Mouse (Mus musculus): ENCODE results near the gene Gm2115. TPM values are rescaled to one million over a fixed set of nuclear protein-coding genes. Genes with fewer than 3 reads are reported as not detected.

Gm2115 gene
- polyA plus RNA-seq (2015; fragmentation: Nextera tagmentation; extraction: Ambion mirVana): 2.3 and 4.9 TPM in 2 replicates

DNA sequence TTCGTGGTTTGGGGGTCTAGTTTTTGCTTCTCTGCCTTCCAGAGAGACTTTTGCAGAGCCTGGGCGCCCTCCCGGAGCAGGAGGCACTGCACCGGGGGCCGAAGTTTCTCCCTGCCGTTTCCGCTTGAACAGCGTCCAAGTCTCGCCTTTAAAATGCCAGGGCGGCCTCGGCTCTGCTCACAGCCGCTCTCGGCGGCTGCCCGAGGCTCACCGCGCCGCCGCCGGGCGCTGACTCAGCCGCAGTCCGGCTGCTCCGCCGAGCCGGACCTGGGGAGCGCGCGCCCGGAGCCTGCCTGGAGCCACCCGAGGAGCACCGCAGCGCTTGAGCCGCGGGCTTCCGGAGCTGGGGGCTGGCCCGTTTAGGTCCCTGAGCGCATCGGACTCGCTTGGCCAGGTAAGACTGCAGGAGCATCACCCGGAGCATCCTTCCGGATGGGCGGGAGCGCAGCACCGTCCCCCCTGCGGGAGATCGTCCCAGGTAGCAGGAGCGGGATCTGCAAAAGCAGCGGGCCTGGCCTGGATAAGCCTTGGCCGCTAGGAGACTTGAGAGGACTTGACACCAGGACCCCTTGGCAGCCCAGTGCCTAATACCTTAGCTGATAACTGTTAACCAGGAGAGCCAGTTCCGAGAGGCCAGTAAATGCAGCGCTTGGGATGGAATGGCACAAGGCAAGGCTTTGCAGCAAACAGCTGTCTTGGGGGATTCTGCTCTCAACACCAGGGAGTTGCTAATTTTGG lies at the start of gene Gm2115:
TSS of gene Gm2115 (plus strand) at position 159 of the 738 bp plus-strand sequence.

DNA sequence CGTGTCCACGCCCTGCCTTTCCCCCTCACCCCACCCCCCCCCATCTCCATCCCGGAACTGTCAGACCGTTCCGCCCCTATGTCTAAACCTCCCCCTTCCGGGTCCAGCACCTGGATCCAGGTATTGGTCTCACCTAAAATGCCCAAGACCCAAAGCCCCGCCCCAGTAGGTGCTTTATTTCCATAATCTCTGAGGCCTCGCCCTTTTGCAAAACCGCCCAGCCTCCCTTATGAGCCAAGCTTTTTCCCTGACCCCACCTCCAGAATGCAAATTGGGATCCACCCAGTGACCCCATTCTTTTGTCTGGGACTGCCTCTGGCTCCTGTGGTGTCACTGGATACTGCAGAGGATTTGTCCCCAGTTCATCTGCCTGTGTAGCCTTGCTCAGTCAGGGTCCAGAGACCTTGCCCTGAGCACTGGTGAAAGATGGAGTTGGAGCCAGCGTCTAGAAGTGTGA lies 77.6 kb downstream of the Gm2115 start, which contains the start of gene Fah:
TSS of gene Fah (minus strand) at position 430 of the 457 bp plus-strand sequence.

Other genes with a start within 250 kb of the Gm2115 start
- 12.0 and 12.3 TPM in 2 replicates for gene Arnt2, start 118.8 kb upstream of the Gm2115 start, polyA plus RNA-seq (2015; fragmentation: Nextera tagmentation; extraction: Ambion mirVana)
- 21.5 and 23.7 TPM in 2 replicates for gene Fah, start 77.8 kb downstream of the Gm2115 start, polyA plus RNA-seq (2015; fragmentation: Nextera tagmentation; extraction: Ambion mirVana)
- 175 and 182 TPM in 2 replicates for gene Zfand6, start 161.0 kb downstream of the Gm2115 start, polyA plus RNA-seq (2015; fragmentation: Nextera tagmentation; extraction: Ambion mirVana)